Mouse (Mus musculus): ENCODE results near the gene Id4.

DNA sequence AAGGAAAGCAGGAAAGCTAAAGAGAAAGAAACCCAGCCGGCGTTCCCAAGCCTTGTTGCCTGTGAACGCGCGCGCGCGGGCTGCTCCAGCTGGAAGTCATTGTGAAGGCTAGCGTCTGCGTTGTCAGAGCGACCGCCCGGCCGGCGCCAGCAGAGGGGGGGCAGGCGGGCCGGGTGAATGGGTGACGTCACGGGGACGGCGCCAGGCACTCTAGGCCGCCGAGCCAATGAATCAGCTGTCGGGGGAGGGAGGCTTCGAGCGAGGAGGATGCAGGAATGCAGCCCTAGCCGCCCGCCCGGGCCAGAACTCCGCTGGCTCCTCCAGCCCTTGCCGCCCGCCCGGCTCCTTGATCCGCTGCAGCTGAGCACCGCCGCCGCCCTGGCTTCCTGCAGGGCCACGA lies 33.3 kb upstream of the Id4 start:
- no peak for TF ChIP-seq CTCF (conservative IDR thresholded peaks at IDR 0.05; ENCODE audit: low read length)
- TF ChIP-seq NANOG (IDR thresholded peaks at IDR 0.05; ENCODE audit: borderline replicate concordance, low read length): no peak
- no peak for TF ChIP-seq POU5F1 (IDR thresholded peaks at IDR 0.05; ENCODE audit: borderline replicate concordance, low read length)
